Mouse (Mus musculus): Measurements from ENCODE around the gene Rusc1.
A peak's percentile ranks its signal among the peaks of the same experiment; 100 is the strongest.
"Not testable (repeated sequence)": the region's sequence is repeated elsewhere in the genome, so short reads cannot be mapped to it uniquely, and the experiment has no call there.

The Rusc1 gene

DNA sequence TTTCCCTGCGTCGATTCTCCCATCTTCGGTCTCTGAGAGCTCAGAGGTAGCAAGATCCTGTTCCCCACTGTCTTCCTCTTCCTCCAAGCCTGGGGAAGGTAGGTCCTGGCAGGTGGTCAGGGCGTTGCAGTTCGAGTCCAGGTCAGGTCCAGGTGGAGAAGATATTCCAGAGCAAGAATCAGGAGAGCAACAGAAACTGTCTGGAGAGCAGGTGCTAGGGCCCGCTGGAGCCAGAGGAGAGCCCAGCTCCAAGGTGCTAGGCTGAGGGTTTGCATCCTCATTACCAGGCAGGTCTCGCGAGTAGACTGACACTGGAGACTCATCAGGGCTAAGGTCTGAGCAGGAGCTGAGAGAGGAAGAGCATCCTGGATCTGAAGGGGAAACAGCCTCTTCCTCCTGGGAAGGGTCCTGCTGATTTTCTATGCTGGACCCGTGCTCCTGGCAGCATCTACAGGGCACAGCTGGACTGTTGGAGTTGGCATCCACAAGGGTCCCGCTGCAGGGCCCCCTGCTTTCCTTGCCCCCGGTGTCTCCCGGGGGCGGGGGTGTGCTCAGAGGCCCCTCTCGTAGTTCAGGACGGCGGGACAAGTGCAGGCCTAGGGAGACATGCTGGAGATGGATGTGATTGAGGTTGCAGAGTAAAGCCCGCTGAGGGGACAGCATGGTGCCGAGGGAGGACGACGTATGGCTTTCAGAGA is 1.2 kb downstream of the Rusc1 start:
- no peak for DNase-seq

DNA sequence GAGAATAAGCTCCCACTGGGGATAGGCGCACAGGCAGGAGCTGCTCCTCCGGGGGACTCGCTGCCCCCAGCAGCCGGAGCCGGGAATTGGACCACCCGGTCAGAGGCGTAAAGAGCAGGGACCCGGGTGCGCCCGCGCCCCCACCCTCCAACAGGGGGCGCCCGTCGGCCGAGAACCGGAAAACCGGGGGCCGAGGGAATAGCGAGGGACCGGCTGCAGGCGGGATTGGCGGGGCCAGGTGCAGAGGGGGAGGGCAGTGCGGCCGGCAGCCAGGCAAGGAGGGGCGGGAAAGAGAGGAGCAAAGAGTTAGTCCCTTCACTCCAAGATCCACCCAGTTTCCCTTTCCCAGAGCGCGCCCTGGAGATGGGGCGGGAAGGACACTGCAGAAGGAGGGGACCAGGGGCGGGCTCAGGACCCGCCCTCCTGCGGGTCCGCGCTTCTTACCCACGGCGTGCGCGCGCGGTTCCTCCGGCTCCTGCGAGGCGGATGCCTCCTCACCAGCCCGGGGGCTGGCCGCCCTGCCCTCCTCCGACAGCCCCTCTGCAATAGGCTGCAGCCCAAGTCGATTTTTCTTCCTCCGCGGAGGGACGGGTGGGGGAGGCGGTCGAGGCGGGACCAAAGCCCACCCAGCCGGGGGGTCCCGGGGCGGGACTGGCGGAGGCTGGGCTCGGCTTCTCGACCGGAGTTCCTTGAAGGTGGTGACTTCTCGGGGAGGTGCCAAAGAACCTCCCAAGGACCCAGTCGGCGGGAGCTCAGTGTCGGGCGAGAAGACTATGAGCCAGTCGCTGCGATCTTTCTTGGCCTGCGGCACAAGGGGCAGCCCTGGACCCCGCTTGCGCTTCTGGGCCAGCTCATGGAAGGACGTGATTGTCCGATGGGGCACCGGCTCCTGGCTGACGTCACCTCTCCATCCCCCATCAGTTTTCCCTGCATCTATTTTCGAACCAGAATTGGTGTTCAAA is 2.1 kb downstream of the Rusc1 start:
- DNase-seq = peak; percentile 87

DNA sequence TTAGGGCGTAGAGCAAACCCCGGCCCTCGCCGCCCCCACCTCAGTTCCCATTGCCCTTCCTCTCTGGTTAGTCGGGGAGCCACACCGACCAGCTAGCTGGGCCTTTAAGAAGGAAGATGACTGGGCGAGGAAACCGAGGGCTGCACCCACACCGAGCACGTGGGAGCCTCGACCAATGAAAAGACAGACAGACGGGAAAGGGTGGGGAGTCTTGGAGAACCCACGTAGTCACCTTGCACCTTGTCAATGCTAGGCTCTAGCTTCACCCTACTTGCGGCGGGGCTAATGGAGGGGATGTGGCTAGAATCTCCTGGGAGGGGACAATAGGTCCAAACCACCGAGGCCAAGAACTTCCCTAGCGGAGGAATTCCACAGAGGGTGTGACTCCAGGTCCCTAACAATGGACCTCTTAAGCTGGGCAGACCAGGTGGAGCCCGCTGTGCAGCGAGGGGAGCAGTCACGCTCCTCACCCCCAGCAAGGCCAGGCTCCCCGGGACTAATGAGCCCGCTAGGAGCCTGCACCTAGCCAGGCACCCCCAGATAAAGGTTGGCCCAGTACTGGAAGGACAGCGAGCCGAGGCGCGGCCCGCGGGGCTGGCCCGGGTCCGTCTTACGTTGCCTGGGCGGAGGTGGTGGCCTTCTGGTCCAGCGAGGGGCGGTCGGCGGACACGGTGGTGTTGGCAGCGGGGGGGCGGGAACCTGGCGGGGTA is 3.1 kb downstream of the Rusc1 start:
- DNase-seq = peak; percentile 85

DNA sequence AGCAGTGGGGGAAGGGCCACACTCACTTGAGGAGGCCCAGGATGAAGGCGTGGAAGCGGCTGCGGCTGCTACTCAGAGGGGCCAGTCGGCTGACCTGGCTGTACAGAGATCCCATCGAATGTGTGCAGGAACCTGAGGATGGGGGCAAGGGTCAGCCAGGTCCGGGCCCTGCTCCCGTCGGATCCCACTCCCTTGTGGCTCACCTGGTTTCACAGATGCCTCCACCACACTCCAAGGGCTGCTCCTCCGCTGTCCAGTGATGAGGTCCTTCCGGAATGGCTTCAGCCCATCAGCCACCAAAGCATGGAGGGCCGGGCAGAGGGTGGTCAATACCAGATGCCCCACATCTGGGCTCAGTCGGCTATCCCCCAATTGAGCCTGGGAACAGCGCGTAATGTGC is 4.1 kb downstream of the Rusc1 start:
- no peak for DNase-seq

DNA sequence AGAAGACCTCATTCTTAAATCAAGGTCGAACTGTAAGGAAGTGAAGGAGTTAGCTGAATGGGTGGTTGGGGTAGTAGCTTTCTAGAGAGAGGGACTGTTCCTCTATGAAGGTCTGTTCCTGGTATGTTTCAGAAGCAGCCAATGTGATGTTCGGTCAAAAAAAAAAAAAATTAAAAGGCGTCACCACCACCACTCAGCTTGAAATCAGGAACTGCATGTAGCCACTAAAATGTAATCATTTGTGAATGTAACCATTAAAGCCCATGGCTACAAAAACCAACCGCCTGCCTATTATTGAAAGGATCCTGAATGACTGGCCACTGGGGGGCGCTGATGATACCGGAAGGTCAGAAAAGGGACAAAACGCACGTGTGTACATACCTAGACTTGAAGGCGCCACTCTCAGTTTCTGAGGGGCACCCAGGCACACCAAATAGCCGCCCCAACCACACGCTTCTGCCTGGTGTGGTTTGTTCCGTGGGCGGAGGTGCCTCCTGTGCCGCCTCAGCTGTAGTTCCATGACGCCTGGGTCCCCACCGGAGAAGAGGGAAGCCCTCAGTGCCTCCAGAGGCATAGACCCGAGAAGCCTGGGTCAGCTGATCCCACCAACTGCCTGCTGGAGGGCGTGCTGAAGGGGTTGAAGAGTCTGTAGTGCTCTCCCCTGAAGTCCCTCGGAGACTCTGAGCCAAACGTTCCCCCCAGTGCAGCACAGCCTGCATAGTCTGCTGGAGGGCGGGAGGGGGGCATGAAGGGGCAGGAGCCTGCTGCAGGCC is 5.6 kb downstream of the Rusc1 start:
- peak; percentile 87 for DNase-seq

DNA sequence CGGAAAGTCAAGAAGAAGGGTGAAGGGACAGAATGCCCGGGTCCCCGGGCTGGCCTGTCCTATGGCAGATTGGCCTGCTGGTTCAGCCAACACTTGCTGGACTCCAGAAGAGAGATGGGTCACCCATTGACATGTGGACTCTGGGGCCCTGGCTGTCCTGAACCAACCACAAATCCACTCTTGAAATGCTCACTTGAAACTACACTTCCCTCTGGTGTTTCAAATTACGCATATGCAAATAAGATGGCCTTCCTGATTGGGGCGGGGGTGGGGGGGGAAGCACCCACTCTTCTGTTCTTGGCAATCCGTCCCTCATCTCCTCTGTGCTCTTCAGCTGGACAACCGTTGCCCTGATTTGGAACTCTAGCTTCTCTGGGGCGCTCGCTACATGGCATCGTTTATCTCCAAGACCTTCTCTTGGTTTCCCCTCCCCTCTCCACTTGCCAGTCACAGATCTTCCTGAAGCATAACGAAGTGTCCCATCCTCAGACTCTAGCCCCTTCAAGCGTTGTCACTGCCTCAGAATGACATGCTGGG is 8.4 kb downstream of the Rusc1 start:
- no peak for DNase-seq

DNA sequence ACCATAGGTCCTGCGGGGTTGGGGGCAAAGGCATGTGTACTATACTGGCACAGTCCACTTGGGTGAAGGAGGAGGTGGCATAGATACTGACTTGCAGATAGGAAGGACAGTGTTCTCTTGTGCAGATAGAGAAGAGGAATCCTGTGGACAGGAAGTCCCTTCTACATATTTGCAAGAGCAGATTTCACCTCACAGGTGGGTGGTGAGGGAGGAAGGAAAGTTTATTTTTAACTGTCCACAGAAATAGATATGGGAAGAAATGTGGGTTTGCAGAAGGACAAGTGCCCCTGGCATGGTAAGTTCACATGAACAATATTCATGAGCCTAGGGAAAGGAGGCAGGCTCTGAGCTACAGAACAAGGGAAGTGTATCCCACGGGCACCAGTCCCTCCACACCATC is 9.0 kb downstream of the Rusc1 start:
- no peak for DNase-seq

DNA sequence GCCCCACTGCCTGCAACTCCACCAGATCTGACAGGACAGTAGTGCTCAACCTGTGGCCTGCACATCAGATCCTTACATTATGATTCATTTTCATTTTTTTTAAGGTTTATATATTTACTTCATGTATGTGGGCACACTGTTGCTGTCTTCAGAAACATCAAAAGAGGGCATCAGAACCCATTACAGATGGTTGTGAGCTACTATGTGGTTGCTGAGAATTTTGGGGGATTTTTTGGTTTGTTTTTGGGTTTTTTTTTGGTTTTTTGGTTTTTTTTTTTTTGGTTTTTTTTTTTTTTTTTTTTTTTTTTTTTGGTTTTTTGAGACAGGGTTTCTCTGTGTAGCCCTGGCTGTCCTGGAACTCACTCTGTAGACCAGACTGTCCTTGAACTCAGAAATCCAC is 10.8 kb downstream of the Rusc1 start:
- not testable (repeated sequence) for DNase-seq

DNA sequence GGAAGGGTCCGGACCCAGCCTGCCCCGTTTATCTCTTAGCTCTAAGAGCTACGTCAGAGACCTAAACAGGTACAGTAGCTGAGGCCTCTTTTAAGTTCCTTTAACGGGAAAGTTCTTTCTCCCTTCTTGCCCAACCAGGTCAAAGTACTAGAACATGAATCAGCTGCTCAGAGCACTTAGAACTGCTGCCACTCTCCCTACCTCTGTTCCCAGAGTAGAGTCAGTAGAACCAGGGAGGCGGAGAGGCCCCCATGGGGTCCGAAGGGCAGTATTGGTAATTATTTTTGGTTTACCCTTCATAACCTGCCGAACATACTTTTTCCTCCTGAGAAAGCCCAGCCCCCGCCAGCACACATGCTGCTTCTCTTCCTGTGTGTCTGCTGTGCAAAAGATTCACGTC is 15.7 kb downstream of the Rusc1 start:
- DNase-seq = no peak

DNA sequence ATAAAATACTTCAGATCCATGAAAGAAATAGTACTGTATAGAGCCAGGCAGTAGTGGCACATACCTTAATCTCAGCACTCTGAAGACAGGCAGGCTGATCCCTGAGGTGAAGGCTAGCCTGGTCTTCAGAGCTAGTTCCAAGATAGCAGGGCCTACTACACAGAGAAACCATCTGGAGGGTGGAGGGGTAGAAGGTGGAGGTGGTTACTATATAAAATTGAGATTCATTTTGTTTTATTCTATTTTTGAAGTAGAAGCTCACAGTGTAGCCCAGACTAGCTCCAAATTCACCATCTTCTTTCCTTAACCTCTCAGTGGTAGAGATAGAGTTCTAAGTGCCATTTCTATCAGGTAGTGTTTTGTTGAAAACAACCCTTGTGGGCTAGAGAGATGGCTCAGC is 25.8 kb downstream of the Rusc1 start:
- DNase-seq = no peak

DNA sequence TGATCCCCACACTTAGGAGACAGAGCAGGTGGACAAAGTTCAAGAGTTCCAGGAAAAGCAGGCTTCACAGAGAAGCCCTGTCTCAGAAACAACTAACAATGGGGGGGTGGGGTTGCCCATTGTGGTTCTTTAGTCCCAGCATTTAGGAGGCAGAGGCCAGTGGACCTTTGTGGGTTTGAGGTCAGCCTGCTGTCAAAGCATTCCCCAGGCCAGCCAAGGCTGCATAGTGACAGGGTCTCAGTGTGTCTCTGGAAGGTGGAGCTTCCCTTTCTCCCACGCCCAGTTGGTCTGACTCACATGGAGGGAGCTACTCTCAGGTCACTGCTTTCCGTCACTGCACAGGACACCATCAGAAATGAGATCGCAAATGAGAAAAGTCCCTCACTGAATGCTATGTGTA is 31.4 kb downstream of the Rusc1 start:
- DNase-seq = no peak

DNA sequence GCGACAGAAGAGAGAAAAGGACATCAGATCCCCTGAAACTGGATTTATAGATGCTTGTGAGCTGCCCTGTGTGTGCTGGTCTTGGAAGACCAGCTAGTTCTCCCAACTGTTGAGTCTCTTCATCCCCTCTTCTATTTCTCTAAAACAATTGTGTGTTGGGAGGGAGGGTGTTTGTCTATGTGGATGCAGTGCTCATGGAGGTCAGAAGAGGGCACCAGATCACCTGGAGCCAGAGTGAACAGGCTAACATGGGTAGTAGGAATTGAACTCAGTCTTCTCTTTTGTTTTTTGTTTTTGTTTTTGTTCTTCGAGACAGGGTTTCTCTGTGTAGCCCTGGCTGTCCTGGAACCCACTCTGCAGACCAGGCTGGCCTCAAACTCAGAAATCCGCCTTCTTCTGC is 34.3 kb downstream of the Rusc1 start:
- DNase-seq = peak; percentile 50

DNA sequence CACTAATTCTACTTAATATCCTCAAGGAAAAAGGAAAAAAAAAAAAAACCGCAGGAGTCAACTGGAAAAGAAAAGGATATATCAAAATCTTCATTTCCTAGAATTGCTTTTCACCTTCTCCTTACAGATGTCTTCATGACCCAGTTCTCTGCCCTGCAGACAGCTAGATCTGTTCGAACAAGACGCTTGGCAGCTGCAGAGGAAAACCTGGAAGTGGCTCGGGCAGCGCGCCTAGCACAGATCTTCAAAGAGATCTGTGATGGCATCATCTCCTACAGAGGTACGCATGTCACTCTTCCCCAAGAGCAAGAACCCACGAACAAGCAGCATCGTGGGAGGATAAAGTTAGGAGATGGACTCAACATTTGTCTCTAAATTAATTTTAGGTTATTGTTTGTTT is 34.8 kb downstream of the Rusc1 start:
- no peak for DNase-seq

DNA sequence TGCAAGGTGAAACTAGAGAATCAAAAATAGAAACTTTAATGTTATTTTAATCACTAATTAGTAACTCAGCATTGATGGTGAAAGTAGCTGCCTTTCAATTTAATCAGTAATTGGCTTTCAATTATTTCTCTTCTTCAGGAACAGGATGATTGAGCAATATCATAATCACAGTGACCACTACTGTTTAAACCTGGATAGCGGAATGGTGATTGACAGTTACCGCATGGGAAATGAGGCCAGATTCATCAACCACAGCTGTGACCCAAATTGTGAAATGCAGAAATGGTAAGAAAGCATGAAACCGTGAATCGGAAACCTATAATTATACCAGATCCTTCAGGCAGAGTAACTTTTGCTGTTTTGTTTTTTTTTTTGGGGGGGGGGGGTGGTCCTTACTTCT is 49.8 kb downstream of the Rusc1 start:
- no peak for DNase-seq
